7 mouse cellular contexts compared by ENCODE assay signal in genomic region chr15:89354455-89354854, GRCm38 (mm10). TPM values are rescaled to one million over a fixed set of nuclear protein-coding genes. Genes with fewer than 3 reads are reported as not detected.
DNase-seq lines count a peak whose midpoint lies in the region; ATAC-seq and TF ChIP-seq lines count a peak whose summit lies in the region.

No protein-coding gene starts in this region.

- WGBS in lung, postnatal 0 days = 73% methylated on average over 7 of the region's 7 CpGs
- WGBS in limb, embryonic 11.5 days = 84% methylated on average over 7 of the region's 7 CpGs
- WGBS in stomach, embryonic 15.5 days = 66% methylated on average over 7 of the region's 7 CpGs

- H3K36me3 ChIP-seq in lung, postnatal 0 days (ENCODE audit: insufficient read depth, low read length) = peaks cover 16% of the 10 kb centered on the region
- H3K36me3 ChIP-seq in erythroblast, embryonic 14.5 days (ENCODE audit: control insufficient read depth) = peaks cover 74% of the 10 kb centered on the region
- peaks cover 15% of the 10 kb centered on the region for H3K36me3 ChIP-seq in limb, embryonic 11.5 days (ENCODE audit: control insufficient read depth, insufficient read depth, low read length)
- peaks cover 33% of the 10 kb centered on the region for H3K36me3 ChIP-seq in stomach, embryonic 15.5 days

- peak overlapping the region; percentile 72 for H3K9ac ChIP-seq in lung, postnatal 0 days (replicated peaks; ENCODE audit: low read depth)
- H3K9ac ChIP-seq in limb, embryonic 11.5 days (ENCODE audit: low read length) = peak overlapping the region; percentile 81
- peak overlapping the region; percentile 55; the same call in 1 of the 2 replicates for H3K9ac ChIP-seq in stomach, embryonic 15.5 days

- no peak for TF ChIP-seq CTCF in lung, postnatal 0 days (IDR thresholded peaks at IDR 0.05)

- no peak for TF ChIP-seq EP300 in lung, postnatal 0 days (IDR thresholded peaks at IDR 0.05)

- no peaks in the 10 kb centered on the region for H3K27me3 ChIP-seq in lung, postnatal 0 days (replicated peaks; ENCODE audit: insufficient read depth, low read length)
- no peaks in the 10 kb centered on the region for H3K27me3 ChIP-seq in erythroblast, embryonic 14.5 days (ENCODE audit: control insufficient read depth)
- H3K27me3 ChIP-seq in limb, embryonic 11.5 days (ENCODE audit: control insufficient read depth, insufficient read depth, low read length) = no peaks in the 10 kb centered on the region
- H3K27me3 ChIP-seq in stomach, embryonic 15.5 days (replicated peaks) = no peaks in the 10 kb centered on the region

- peak overlapping the region; percentile 71 for H3K4me2 ChIP-seq in lung, postnatal 0 days (replicated peaks; ENCODE audit: low read depth, low read length)
- H3K4me2 ChIP-seq in limb, embryonic 11.5 days (ENCODE audit: low read depth, severe bottlenecking) = peak overlapping the region; percentile 75
- peak overlapping the region; percentile 76 for H3K4me2 ChIP-seq in stomach, embryonic 15.5 days

- no peak for DNase-seq in lung, postnatal 0 days (ENCODE audit: low spot score)
- no peak for DNase-seq in lung, adult 18-20 months
- no peak for DNase-seq in limb, embryonic 11.5 days (ENCODE audit: low spot score)
- no peak for DNase-seq in layer of hippocampus, postnatal 25 days (ENCODE audit: extremely low spot score in 1 of 2, low spot score in 1 of 2)
- DNase-seq in c-Kit-positive CD71-positive TER-119-positive erythroid progenitor cells, embryonic 14.5 days (ENCODE audit: low spot score) = no peak

- H3K4me1 ChIP-seq in lung, postnatal 0 days (ENCODE audit: insufficient read depth, low read depth, low read length) = peaks cover 5% of the 10 kb centered on the region; the same call in 1 of the 2 replicates
- peaks cover 48% of the 10 kb centered on the region for H3K4me1 ChIP-seq in erythroblast, embryonic 14.5 days (ENCODE audit: control insufficient read depth)
- peaks cover 8% of the 10 kb centered on the region; the same call in 1 of the 2 replicates for H3K4me1 ChIP-seq in limb, embryonic 11.5 days (ENCODE audit: control insufficient read depth, insufficient read depth, low read length)
- peaks cover 24% of the 10 kb centered on the region for H3K4me1 ChIP-seq in stomach, embryonic 15.5 days

- peak overlapping the region; percentile 78; the same call in 1 of the 2 replicates for H3K27ac ChIP-seq in lung, postnatal 0 days (ENCODE audit: low read length)
- no peak overlapping the region for H3K27ac ChIP-seq in limb, embryonic 11.5 days (replicated peaks; ENCODE audit: low read depth, low read length)
- no peak overlapping the region for H3K27ac ChIP-seq in stomach, embryonic 15.5 days

- no peaks in the 10 kb centered on the region for H3K9me3 ChIP-seq in lung, postnatal 0 days (ENCODE audit: low read length)
- H3K9me3 ChIP-seq in erythroblast, embryonic 14.5 days (ENCODE audit: control insufficient read depth, low read length) = no peaks in the 10 kb centered on the region
- no peaks in the 10 kb centered on the region for H3K9me3 ChIP-seq in limb, embryonic 11.5 days (ENCODE audit: control insufficient read depth, low read length)
- no peaks in the 10 kb centered on the region for H3K9me3 ChIP-seq in stomach, embryonic 15.5 days

- peak overlapping the region; percentile 84; the same call in 1 of the 2 replicates for H3K4me3 ChIP-seq in lung, postnatal 0 days (ENCODE audit: low read depth, low read length)
- H3K4me3 ChIP-seq in erythroblast, embryonic 14.5 days (replicated peaks) = peak overlapping the region; percentile 97
- H3K4me3 ChIP-seq in limb, embryonic 11.5 days (ENCODE audit: low read depth, low read length) = peak overlapping the region; percentile 86
- H3K4me3 ChIP-seq in stomach, embryonic 15.5 days (replicated peaks) = peak overlapping the region; percentile 77

- ATAC-seq in lung, postnatal 0 days = no peak
- ATAC-seq in limb, embryonic 11.5 days (ENCODE audit: insufficient number of reproducible peaks, low FRiP score, low TSS enrichment, low read depth) = no peak
- no peak for ATAC-seq in stomach, embryonic 15.5 days (ENCODE audit: insufficient read depth, low FRiP score, low read depth)

RNA-seq across cellular contexts. Expression of gene Lmf2, which starts 1.0 kb away (rescaled TPM):
- polyA plus RNA-seq in lung, postnatal 0 days (2015; fragmentation: Nextera tagmentation; extraction: Ambion mirVana) = 44.8 and 48.1 TPM in 2 replicates
- polyA plus RNA-seq in erythroblast, embryonic 14.5 days (2012) = 29.8 and 31.5 TPM in 2 replicates
- polyA plus RNA-seq in limb, embryonic 11.5 days (2014; fragmentation: Nextera tagmentation; extraction: Ambion mirVana) = 31.6 and 32.1 TPM in 2 replicates
- 57.3 and 62.3 TPM in 2 replicates for polyA plus RNA-seq in stomach, embryonic 15.5 days (2015; fragmentation: Nextera tagmentation; extraction: Ambion mirVana)
- total RNA-seq in layer of hippocampus, postnatal 25 days (2021) = 10 to 100 TPM; 15.2 to 20.8 TPM

RNA-seq across cellular contexts. Expression of gene Ncaph2, which starts 1.1 kb away (rescaled TPM):
- 73.7 and 80.7 TPM in 2 replicates for polyA plus RNA-seq in lung, postnatal 0 days (2015; fragmentation: Nextera tagmentation; extraction: Ambion mirVana)
- 17.1 and 19.8 TPM in 2 replicates for polyA plus RNA-seq in erythroblast, embryonic 14.5 days (2012)
- polyA plus RNA-seq in limb, embryonic 11.5 days (2014; fragmentation: Nextera tagmentation; extraction: Ambion mirVana) = 176 and 180 TPM in 2 replicates
- 127 and 141 TPM in 2 replicates for polyA plus RNA-seq in stomach, embryonic 15.5 days (2015; fragmentation: Nextera tagmentation; extraction: Ambion mirVana)
- 10 to 100 TPM; 84.1 to 95.0 TPM for total RNA-seq in layer of hippocampus, postnatal 25 days (2021)

RNA-seq across cellular contexts. Expression of gene Sco2, which starts 19.2 kb away (rescaled TPM):
- polyA plus RNA-seq in lung, postnatal 0 days (2015; fragmentation: Nextera tagmentation; extraction: Ambion mirVana) = 5.9 and 8.7 TPM in 2 replicates
- 0.47 and 0.81 TPM in 2 replicates for polyA plus RNA-seq in erythroblast, embryonic 14.5 days (2012)
- polyA plus RNA-seq in limb, embryonic 11.5 days (2014; fragmentation: Nextera tagmentation; extraction: Ambion mirVana) = 4.9 and 6.3 TPM in 2 replicates
- 6.7 and 7.3 TPM in 2 replicates for polyA plus RNA-seq in stomach, embryonic 15.5 days (2015; fragmentation: Nextera tagmentation; extraction: Ambion mirVana)
- total RNA-seq in layer of hippocampus, postnatal 25 days (2021) = 10 to 100 TPM; 34.1 to 36.7 TPM

RNA-seq across cellular contexts. Expression of gene Miox, which starts 20.3 kb away (rescaled TPM):
- not detected in 2 replicates for polyA plus RNA-seq in lung, postnatal 0 days (2015; fragmentation: Nextera tagmentation; extraction: Ambion mirVana)
- polyA plus RNA-seq in erythroblast, embryonic 14.5 days (2012) = not detected in 2 replicates
- not detected in 2 replicates for polyA plus RNA-seq in limb, embryonic 11.5 days (2014; fragmentation: Nextera tagmentation; extraction: Ambion mirVana)
- polyA plus RNA-seq in stomach, embryonic 15.5 days (2015; fragmentation: Nextera tagmentation; extraction: Ambion mirVana) = 0.53 and 0.71 TPM in 2 replicates
- total RNA-seq in layer of hippocampus, postnatal 25 days (2021) = not detected

RNA-seq across cellular contexts. Expression of gene Tymp, which starts 22.4 kb away (rescaled TPM):
- 2.1 and 2.2 TPM in 2 replicates for polyA plus RNA-seq in lung, postnatal 0 days (2015; fragmentation: Nextera tagmentation; extraction: Ambion mirVana)
- polyA plus RNA-seq in erythroblast, embryonic 14.5 days (2012) = 0.16 and 0.17 TPM in 2 replicates
- polyA plus RNA-seq in limb, embryonic 11.5 days (2014; fragmentation: Nextera tagmentation; extraction: Ambion mirVana) = 1.9 and 2.2 TPM in 2 replicates
- 1.3 and 1.5 TPM in 2 replicates for polyA plus RNA-seq in stomach, embryonic 15.5 days (2015; fragmentation: Nextera tagmentation; extraction: Ambion mirVana)
- total RNA-seq in layer of hippocampus, postnatal 25 days (2021) = 1 to 10 TPM; 1.5 to 1.8 TPM
